ENCODE assay signal across 24 mouse cellular contexts in genomic region chr8:86351545-86352190, GRCm38 (mm10).
"Had no signal": no experiment of that assay in that cellular context is flagged by ENCODE, and none has a peak within 500 bp of the region (broad histone marks: within the 10 kb centered on the region; RNA-seq: fewer than 3 reads in every experiment).

No protein-coding gene starts in this region.

- H3K36me3 ChIP-seq: heart, embryonic 10.5 days; heart, embryonic 12.5 days; hindbrain, embryonic 10.5 days; hindbrain, embryonic 12.5 days; intestine, embryonic 15.5 days; limb, embryonic 13.5 days; limb, embryonic 15.5 days; liver, embryonic 12.5 days had no signal

- H3K27me3 ChIP-seq: heart, embryonic 12.5 days; hindbrain, embryonic 12.5 days; intestine, embryonic 15.5 days; limb, embryonic 13.5 days; limb, embryonic 15.5 days; liver, embryonic 12.5 days had no signal

- ATAC-seq: hindbrain, embryonic 16.5 days; inflammation-experienced regulatory T-cells, adult 6 months; intestine, embryonic 15.5 days; intestine, postnatal 0 days; liver, embryonic 12.5 days had no signal

- DNase-seq: gastrocnemius, adult 2 months; gastrocnemius, postnatal 10 days; gastrocnemius, postnatal 25 days; heart, adult 18-20 months; heart, postnatal 10 days; heart, postnatal 4 days; kidney, adult 18-20 months; kidney, adult 8-10 months; kidney, postnatal 14 days; kidney, postnatal 36 days; layer of hippocampus, adult 9-11 months; layer of hippocampus, postnatal 36 days; left cerebral cortex, postnatal 4 days had no signal

- H3K4me3 ChIP-seq: gastrocnemius, adult 2 months; heart, embryonic 10.5 days; heart, embryonic 12.5 days; hindbrain, embryonic 10.5 days; hindbrain, embryonic 12.5 days; intestine, embryonic 15.5 days; limb, embryonic 13.5 days; limb, embryonic 15.5 days; liver, embryonic 12.5 days had no signal
